Mouse (Mus musculus) left cerebral cortex, adult 2 months (tissue): ENCODE results near the gene Rasa4. TPM values are rescaled to one million over a fixed set of nuclear protein-coding genes. Genes with fewer than 3 reads are reported as not detected.
"Not testable (repeated sequence)": the region's sequence is repeated elsewhere in the genome, so short reads cannot be mapped to it uniquely, and the experiment has no call there.

Source experiments
- DNase-seq, 2 experiments: peaks; one replicate each; pipeline ENCODE4 v3.0.0; 2021 to 2022; ENCODE audit warnings: low spot score in 2 of 2, mixed read lengths in 1 of 2; ENCODE audit errors: extremely low spot score in 1 of 2
- H3K27ac ChIP-seq: fragments of 200-600 bp; 2 replicates; pipeline ENCODE4 v1.8.1; 2022
- H3K4me3 ChIP-seq: fragments of 200-600 bp; 2 replicates; pipeline ENCODE4 v1.8.1; 2022
- CTCF ChIP-seq: fragments of 200-600 bp; IDR thresholded peaks from 2 replicates; pipeline ENCODE4 v1.8.1; 2022; ENCODE audit warnings: antibody characterized with exemption, mild to moderate bottlenecking, moderate library complexity
- intact Hi-C: fragments of 180-260 bp; cut with DNase I; formaldehyde crosslinking; loops from one replicate; pipeline ENCODE4 v1.15.1; 2025
- total RNA-seq, 2 experiments: library from RNA; stranded (reverse); gene quantifications; 2 replicates each; pipeline ENCODE4 v1.2.3; 2021

Rasa4 gene
- total RNA-seq, 2 experiments from 2014 or later, result 5.4 to 5.8 TPM

DNA sequence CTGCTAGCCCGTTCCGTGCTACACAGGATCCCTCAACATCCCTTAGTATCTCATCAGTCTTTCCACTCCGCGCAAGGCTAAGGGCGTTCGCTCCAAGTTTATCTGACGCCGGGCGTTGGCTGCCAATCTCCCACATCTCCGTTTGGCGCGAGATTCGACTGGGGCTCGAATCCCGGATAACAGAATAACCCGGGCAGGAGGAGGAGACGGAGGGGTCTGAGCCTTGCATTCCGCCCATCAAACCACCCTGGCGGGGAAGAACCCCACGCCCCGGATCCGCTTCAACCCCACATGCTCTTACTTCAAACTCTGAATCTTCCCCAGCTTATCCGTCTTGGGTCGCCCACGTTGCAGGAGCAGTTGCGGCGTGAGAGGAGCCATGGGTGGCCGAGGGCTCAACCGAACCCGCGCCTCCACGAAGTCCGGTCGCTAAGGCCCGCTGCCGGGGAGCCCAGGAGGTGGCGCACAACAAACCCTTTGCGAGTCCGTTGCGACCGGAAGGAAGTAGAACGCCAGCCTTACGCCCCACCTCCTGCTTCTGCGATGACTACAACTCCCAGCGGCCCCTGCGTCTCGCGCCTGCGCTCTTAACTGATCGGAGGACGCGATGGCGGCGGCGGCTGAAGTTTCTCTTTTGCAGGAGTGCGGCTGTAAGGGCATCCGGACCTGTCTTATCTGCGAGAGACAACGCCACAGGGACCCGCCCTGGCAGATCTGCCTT lies 52.0 kb downstream of the Rasa4 start, which contains the start of the genes Lrwd1 and Alkbh4:
Gene Lrwd1, minus strand, starts transcription at position 504 of the 721 bp plus-strand sequence.
Gene Alkbh4, plus strand, starts transcription at position 576 of the 721 bp plus-strand sequence.
- peak; percentile 68 for TF ChIP-seq CTCF
- Histone ChIP-seq H3K4me3 (peak within 1 kb of the TSS; percentile 78), H3K27ac (peak within 1 kb of the TSS; percentile 75)
- intact Hi-C loops, result loop anchor here (1.0 to 2.0 kb wide), 2 partner anchors 19 to 51 kb away; partner anchors contain the start of gene Polr2j
- peak; percentile 95 for DNase-seq

GRCm38 (mm10) chr5:136136292-136136990 lies 52.7 kb downstream of the Rasa4 start:
- TF ChIP-seq CTCF, result no peak
- Histone ChIP-seq H3K27ac (peak overlapping the region; percentile 75), H3K4me3 (peak overlapping the region; percentile 78)
- DNase-seq, result no peak
- intact Hi-C loops, result loop anchor here (1.0 to 2.0 kb wide), 2 partner anchors 20 to 50 kb away; partner anchors contain the start of gene Polr2j

DNA sequence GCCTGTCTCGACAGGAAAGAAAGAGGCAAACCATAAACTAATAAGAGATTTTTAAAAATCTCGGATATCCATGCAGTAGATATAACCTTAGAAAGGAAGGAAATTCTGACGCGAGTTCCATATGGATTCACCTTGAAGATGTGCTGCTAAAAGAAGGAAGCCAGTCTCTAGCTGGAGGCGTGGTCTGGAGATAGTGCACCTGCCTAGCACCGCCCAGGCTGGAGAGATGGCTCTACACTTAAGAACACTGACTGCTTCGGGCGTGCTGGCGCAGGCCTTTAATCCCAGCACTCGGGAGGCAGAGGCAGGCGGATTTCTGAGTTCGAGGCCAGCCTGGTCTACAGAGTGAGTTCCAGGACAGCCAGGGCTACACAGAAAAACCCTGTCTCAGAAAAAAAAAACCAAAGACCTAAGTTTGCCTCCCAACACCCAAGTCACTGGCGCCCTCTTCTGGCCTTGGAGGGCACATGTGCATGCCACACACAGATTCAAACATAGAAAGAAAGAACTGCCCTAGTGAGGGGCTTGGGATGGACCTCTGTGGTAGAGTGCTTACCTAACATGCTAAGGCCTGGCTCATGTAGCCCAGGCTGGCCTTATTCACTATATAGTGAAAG lies 54.0 kb downstream of the Rasa4 start:
- DNase-seq, result peak; percentile 29 to 30
- intact Hi-C loops, result loop anchor here (2.0 kb wide), 1 partner anchor 49 kb away; no protein-coding TSS in a partner anchor
- Histone ChIP-seq H3K4me3 (no peak overlapping the region), H3K27ac (no peak overlapping the region)
- TF ChIP-seq CTCF, result peak; percentile 66

- H3K4me3 ChIP-seq, result no peak overlapping the region
- no peak overlapping the region for H3K27ac ChIP-seq
- DNase-seq, result no peak
- TF ChIP-seq CTCF, result no peak
- intact Hi-C loops, result no loop called here
Observed at GRCm38 (mm10) chr5:136139393-136139792, 55.7 kb downstream of the Rasa4 start.

DNA sequence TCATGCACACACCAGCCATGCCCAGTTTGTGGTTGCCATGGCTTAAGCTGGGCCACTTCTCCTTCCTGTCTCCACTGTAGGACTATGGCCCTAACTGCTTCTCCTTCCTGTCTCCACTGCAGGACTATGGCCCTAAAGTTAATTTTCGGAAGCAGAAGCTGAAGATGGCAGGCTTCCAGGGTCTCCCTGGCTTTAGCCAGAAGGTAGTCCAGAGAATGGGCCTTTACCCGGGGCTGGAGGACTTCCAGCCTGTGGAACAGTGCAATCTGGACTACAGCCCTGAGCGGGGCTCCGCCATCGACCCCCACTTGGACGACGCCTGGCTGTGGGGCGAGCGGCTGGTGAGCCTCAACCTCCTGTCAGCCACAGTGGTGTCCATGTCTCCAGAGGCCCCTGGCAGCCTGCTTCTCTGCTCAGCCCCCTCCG lies 56.4 kb downstream of the Rasa4 start:
- no peak for DNase-seq
- Histone ChIP-seq H3K27ac (no peak overlapping the region), H3K4me3 (no peak overlapping the region)
- intact Hi-C loops, result no loop called here
- no peak for TF ChIP-seq CTCF

GRCm38 (mm10) chr5:136142746-136143145 lies 59.0 kb downstream of the Rasa4 start:
- Histone ChIP-seq H3K4me3 (no peak overlapping the region), H3K27ac (no peak overlapping the region)
- intact Hi-C loops, result no loop called here
- TF ChIP-seq CTCF, result no peak
- DNase-seq, result no peak

- TF ChIP-seq CTCF, result peak; percentile 49
- H3K4me3 ChIP-seq, result no peak overlapping the region
- H3K27ac ChIP-seq, result no peak overlapping the region
- DNase-seq, result no peak
- intact Hi-C loops, result no loop called here
Observed at GRCm38 (mm10) chr5:136143161-136143755, 59.5 kb downstream of the Rasa4 start.

DNA sequence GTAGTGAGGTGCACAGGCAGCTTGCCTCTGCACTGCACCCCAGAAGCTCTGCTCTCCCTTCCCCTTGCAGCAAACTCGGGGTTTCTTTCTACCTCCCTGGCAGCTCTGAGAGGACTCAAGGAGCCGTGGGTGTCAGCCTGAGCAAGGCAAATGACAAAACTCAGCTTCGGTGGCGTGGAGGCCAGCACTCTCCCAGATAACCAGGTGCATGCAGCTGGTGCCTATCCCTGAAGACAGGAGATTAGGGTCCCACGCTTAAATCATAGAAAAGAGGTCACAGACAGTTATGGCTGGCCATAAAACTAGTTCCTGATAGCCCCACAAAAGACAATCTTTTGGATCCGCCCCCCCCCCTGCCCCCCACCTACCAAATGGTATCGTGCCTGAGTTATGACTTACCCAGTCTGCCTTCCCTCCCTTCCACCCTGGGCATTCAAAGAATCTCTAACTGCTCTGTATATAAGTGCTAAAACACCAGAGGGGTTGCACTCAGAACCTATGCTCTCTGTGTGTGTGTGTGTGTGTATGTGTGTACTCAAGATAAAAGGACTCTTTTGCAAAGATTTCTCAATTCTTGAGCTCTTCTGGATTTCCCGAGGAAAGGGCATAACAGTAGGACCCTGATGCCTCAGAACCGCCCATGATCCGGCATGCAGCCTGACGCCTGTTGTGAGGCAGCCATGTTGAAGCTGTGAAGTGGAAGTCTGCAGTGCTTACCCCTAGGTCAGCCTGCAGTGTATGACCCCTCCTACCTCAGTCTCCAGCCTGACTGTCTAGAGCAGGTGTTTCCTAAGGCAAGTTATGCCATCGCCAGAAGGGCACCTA lies 61.1 kb downstream of the Rasa4 start:
- no peak for TF ChIP-seq CTCF
- intact Hi-C loops, result no loop called here
- no peak overlapping the region for H3K27ac ChIP-seq
- no peak overlapping the region for H3K4me3 ChIP-seq
- no peak for DNase-seq

DNA sequence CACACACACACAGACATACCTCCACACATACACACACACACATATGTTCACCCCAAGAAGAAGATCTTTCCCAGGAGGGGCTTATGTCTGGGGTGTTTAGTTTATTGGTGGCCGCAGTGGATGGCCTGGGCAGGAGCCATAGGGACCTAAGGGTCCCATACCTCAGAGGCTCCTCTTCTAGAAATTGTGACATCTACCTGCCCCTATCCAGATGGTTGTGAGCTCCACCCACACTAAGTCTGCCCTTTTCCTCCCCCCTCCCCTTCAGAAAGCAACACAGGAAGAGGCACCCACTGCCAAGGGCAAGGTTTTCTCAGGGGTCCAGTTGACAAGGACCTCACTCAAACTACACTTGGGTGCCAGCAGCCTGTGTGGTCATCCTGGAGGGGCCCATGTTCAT lies 63.2 kb downstream of the Rasa4 start:
- no peak for TF ChIP-seq CTCF
- DNase-seq, result no peak
- no peak overlapping the region for H3K27ac ChIP-seq
- intact Hi-C loops, result no loop called here
- no peak overlapping the region for H3K4me3 ChIP-seq

DNA sequence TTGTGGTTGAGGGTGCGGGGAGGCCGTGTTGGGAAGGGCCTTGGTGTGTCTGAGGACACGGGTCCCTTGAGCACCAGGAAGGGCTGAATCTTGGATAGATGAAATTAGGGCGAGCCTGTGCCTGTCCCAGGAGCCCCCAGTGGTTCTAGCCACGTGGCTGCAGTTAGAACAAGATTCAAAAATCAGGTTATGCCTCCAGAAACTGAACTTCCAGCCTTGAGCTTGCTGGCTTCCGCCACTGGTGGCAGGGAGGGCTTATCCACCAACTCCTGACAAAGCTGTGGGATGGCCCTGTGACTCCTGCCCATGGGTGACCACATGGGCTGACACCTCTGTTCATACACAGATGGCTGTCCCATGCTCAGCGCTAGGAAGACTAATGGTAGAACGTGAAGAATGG lies 64.0 kb downstream of the Rasa4 start:
- intact Hi-C loops, result no loop called here
- no peak for DNase-seq
- no peak for TF ChIP-seq CTCF
- no peak overlapping the region for H3K27ac ChIP-seq
- no peak overlapping the region for H3K4me3 ChIP-seq

DNA sequence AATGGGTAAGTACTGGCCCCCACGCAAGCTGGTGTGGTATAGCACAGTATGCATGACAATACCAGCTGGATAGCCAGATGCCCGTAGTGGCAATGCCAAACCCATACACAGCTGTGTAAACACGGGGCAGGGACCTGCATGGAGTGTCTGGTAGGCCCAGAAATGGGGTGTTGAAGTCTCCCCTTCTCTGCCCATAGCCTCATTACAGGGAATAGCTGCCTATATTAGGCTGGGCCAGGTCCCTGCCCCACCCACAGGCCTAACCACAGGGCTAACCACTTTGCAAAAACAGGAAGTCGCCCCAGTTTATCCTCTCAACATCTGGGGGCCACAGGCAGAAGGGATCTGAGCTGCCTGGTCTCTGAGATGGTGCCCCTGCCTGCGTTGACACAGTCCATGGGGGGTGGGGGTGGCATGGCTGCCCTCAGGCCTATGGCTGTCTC lies 65.4 kb downstream of the Rasa4 start:
- H3K27ac ChIP-seq, DNase-seq, H3K4me3 ChIP-seq, intact Hi-C loops: not testable (repeated sequence)
